Mouse (Mus musculus) hindbrain, postnatal 0 days (tissue): ENCODE measurements at regions not wholly inside any gene's neighbourhood (a gene's known extent, or its start where the extent isn't known, plus 50 kb on each side); places are given as distances from the start of the nearest gene placed in this dataset.
A peak's percentile ranks its signal among the peaks of the same experiment; 100 is the strongest.

Source experiments
- ATAC-seq: fragments of 200-750 bp; cut with Nextera tagmentation; 2 replicates; pipeline ENCODE4 v1.8.0; 2017; ENCODE audit warnings: mild to moderate bottlenecking, moderate TSS enrichment, moderate library complexity
- DNase-seq: peaks from one replicate; pipeline ENCODE4 v3.0.0-alpha.2; 2015; ENCODE audit warnings: low spot score
- H3K27ac ChIP-seq: fragments of 300-500 bp; sonication (generic); 2 replicates; pipeline ENCODE4 v1.5.1; 2014; ENCODE audit warnings: mild to moderate bottlenecking
- H3K27me3 ChIP-seq: fragments of 300-500 bp; sonication (generic); 2 replicates; pipeline ENCODE4 v1.6.1; 2014; ENCODE audit warnings: low read length, mixed read lengths; ENCODE audit not compliant: insufficient read depth
- H3K36me3 ChIP-seq: fragments of 300-500 bp; sonication (generic); 2 replicates; pipeline ENCODE4 v1.6.1; 2014; ENCODE audit warnings: low read length, mixed read lengths; ENCODE audit not compliant: insufficient read depth
- H3K4me1 ChIP-seq: fragments of 300-500 bp; sonication (generic); 2 replicates; pipeline ENCODE4 v1.6.1; 2014; ENCODE audit warnings: antibody characterized with exemption, low read length, mixed read lengths; ENCODE audit not compliant: insufficient read depth
- H3K4me2 ChIP-seq: fragments of 300-500 bp; sonication (generic); 2 replicates; pipeline ENCODE4 v1.6.1; 2014; ENCODE audit warnings: low read depth, mild to moderate bottlenecking, low read length, moderate library complexity, mixed read lengths
- H3K4me3 ChIP-seq: fragments of 300-500 bp; sonication (generic); 2 replicates; pipeline ENCODE4 v1.5.1; 2014; ENCODE audit warnings: low read length
- H3K9ac ChIP-seq: fragments of 300-500 bp; sonication (generic); replicated peaks from 2 replicates; pipeline ENCODE4 v1.6.1; 2014; ENCODE audit warnings: mild to moderate bottlenecking, low read length, moderate library complexity, mixed read lengths
- H3K9me3 ChIP-seq: fragments of 300-500 bp; sonication (generic); 2 replicates; pipeline ENCODE4 v1.6.1; 2016; ENCODE audit warnings: low read length, mixed read lengths
- CTCF ChIP-seq: IDR thresholded peaks from 2 replicates; pipeline ENCODE4 v1.5.1; 2016; ENCODE audit warnings: antibody characterized with exemption, control low read depth, low read depth
- WGBS: fragments of 180-500 bp; shearing (Covaris S2); extraction: QIAGEN DNeasy Blood & Tissue Kit; methylation state at CpG from one replicate; pipeline ENCODE4 v1.1.7; 2014; 5-methylcytosine and 5-hydroxymethylcytosine counted together

DNA sequence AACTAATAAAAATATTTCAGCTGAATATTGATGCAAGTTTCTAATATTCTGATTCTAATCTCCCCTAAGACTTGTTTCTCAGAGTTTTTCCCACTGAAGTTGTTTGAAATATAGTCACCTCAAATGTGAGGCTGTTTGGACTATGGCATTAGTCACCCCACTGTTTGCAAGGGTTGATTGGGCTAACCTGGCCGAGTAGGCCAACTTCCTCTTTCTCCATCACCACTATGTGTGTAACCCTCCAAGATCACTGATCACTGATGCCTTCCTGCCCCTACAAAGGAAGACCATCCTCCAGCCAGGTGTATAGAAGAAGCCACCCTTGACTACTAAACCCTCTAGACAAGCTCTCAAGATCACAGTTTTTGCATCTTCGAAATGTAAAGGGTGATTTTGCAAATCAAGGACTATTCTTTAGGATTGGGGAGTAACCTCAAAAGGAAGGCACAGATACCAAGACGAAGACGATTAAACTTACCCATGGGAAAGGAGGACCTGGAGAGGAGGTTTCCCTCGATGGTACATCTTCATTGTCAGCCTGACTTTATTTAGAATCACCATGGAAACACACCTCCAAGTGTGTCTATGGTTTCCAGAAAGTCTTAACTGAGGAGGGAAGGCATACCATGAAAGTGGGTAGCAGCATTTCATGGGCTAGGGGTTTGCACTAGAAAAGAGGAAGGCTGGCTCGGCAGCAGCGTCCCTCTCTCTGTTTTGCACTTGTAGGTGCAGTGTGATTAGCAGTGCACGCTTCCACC, 84.8 kb downstream of the Tmco5 start:
- no peak overlapping the region for H3K4me2 ChIP-seq
- DNase-seq (no peak), ATAC-seq (no peak)
- no peaks in the 10 kb centered on the region for H3K9me3 ChIP-seq
- no peaks in the 10 kb centered on the region for H3K27me3 ChIP-seq
- WGBS: 73% methylated on average over 8 of the region's 8 CpGs
- no peak overlapping the region for H3K9ac ChIP-seq
- no peaks in the 10 kb centered on the region for H3K36me3 ChIP-seq
- H3K4me1 ChIP-seq: no peaks in the 10 kb centered on the region
- H3K4me3 ChIP-seq: no peak overlapping the region
- no peak overlapping the region for H3K27ac ChIP-seq
- TF ChIP-seq CTCF: no peak

DNA sequence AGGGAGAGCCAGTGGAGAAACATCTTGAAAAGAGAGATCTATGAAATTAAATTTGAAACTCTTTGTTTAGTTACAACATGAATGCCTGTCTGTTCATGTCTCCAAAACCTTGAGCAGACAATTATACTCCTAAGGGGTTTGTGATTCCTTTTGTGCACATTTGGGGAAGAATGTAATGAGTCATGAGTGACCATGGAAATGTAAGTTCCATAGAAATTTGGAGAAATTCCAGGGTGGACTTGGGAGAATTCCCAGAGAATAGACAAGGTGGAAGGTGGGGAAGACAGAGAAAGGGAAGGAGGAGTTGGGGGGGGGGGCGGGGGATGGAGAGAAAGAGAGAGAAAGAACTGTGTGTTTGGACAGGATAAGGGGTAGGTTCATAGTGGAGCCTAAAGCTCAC, 87.8 kb downstream of the Tmco5 start:
- no peak overlapping the region for H3K27ac ChIP-seq
- no peaks in the 10 kb centered on the region for H3K9me3 ChIP-seq
- H3K4me1 ChIP-seq: no peaks in the 10 kb centered on the region
- H3K9ac ChIP-seq: no peak overlapping the region
- H3K4me3 ChIP-seq: no peak overlapping the region
- no peaks in the 10 kb centered on the region for H3K27me3 ChIP-seq
- WGBS: no CpG with 5 or more reads among the region's 1 CpGs
- no peak for TF ChIP-seq CTCF
- H3K36me3 ChIP-seq: no peaks in the 10 kb centered on the region
- H3K4me2 ChIP-seq: no peak overlapping the region
- no peak for ATAC-seq
- DNase-seq: no peak

DNA sequence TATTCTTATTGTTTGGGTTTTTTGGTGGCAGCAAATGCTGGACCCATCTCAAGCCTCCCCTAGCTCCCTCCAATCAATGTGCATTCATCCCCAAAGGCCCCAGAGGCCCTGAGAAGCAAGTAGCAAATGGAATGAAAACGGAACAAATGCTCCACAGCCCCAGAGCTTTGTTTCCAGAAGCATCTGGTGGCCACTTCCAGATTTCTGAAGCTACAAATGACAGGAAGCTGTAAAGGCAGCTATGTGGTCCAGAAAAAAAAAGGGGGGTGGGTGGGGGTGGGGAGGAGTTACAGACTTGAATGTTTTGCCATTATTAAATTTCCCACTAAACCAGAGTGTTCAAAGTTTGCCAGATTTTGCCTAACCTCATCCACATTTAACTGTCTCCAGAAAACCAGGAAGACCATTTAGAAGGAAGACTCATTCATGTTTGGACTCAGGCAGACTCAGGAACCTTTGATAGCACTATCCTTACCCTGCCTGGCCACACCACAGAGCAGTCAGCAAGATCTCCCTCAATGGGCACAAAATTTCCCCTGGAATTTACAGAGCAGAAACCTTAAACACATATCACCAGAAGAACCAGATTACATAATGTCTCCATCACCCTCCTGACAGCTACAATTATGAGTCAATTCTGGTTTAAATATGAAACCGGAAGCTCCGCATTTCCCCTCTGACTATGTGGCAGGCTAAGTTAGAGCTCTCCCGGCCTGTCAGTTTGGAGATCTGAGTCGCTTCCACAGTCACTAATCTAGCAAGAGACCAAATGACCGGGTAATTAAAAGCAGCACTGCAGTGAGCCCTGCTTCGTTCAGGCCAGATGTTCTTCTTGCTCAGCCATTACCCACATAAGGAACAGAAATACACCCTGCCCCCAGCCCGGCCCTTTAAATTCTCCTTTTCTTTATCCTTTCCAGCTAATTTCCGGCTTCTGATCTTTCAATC, 93.4 kb downstream of the Tmco5 start:
- Histone ChIP-seq H3K27ac (peak overlapping the region; percentile 67; the same call in 1 of the 2 replicates), H3K9ac (0 out of 2 replicates have a peak overlapping the region, but pooled peaks have one; percentile 2), H3K36me3 (no peaks in the 10 kb centered on the region), H3K4me3 (no peak overlapping the region), H3K4me2 (peak overlapping the region; percentile 42), H3K4me1 (peaks cover 20% of the 10 kb centered on the region), H3K27me3 (no peaks in the 10 kb centered on the region), H3K9me3 (no peaks in the 10 kb centered on the region)
- DNase-seq: peak; percentile 32
- WGBS: 9% methylated on average over 9 of the region's 9 CpGs
- ATAC-seq: no peak
- no peak for TF ChIP-seq CTCF

DNA sequence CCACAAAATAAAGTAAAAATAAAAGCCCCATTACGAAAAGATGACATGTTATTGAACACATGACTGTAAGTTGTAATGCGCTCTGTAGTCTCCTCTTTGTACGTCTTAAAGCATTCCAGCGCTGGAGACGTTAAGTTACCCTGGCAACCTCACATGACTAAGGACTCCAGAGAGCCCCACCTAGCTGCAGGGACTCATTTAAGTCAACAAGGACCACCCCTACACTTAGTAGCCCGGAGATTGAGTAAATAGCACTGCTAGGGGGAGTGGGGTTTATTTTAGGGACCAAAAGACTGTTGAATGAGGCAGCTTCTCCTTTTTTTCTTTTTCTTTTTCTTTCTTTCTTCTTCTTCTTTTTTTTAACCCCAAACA, 94.1 kb downstream of the Tmco5 start:
- peaks cover 23% of the 10 kb centered on the region for H3K4me1 ChIP-seq
- H3K36me3 ChIP-seq: no peaks in the 10 kb centered on the region
- DNase-seq (peak; percentile 73), ATAC-seq (no peak)
- H3K27me3 ChIP-seq: no peaks in the 10 kb centered on the region
- no peaks in the 10 kb centered on the region for H3K9me3 ChIP-seq
- no peak overlapping the region for H3K9ac ChIP-seq
- H3K27ac ChIP-seq: peak overlapping the region; percentile 67; the same call in 1 of the 2 replicates
- peak; percentile 35 for TF ChIP-seq CTCF
- H3K4me3 ChIP-seq: no peak overlapping the region
- WGBS: 5% methylated on average over 6 of the region's 6 CpGs
- H3K4me2 ChIP-seq: peak overlapping the region; percentile 42

DNA sequence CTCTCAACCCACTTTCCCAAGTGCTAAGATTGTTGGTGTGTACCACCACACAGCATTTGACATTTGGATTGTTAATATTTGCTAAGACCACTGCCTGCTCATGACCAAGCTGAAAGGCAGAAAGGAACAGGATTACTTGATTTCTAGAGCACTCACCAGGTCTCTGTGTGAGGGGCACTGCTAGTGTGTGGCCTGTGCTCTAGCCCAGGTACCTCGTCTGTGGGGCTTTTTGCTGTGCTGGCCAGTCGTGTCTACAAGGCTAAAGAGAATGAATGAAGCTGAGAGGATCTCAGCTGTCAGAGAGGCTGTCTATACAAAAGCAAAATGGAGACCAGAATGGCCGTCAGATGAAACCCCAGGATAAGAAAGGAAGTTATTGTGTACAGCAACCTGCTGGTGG, 95.0 kb downstream of the Tmco5 start:
- WGBS: 51% methylated on average over 3 of the region's 3 CpGs
- Histone ChIP-seq H3K4me3 (no peak overlapping the region), H3K27ac (no peak overlapping the region), H3K9me3 (no peaks in the 10 kb centered on the region), H3K4me1 (peaks cover 23% of the 10 kb centered on the region), H3K9ac (no peak overlapping the region), H3K36me3 (no peaks in the 10 kb centered on the region), H3K27me3 (no peaks in the 10 kb centered on the region), H3K4me2 (no peak overlapping the region)
- no peak for TF ChIP-seq CTCF
- ATAC-seq (no peak), DNase-seq (no peak)

DNA sequence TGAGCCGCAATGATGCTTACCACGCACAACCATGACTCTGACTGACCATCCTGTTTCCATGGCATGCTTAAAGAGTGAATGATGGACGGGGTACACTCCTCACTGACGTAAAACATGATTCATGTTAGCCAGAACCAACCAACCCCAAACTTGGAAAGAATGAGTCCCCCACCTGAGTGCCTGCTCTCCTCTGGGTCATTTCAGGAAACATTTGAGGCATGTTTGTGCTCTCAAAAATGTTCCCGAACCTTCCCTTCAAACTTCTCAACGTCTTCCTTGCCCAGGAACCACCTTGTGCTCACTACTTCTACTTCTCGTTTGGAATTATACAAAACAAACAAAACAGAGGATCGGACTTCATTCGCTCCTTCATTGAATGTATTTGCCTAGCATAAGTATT, 95.7 kb downstream of the Tmco5 start:
- Histone ChIP-seq H3K4me2 (no peak overlapping the region), H3K4me3 (no peak overlapping the region), H3K27ac (peak overlapping the region; percentile 93; the same call in 1 of the 2 replicates), H3K36me3 (no peaks in the 10 kb centered on the region), H3K4me1 (peaks cover 23% of the 10 kb centered on the region), H3K9ac (no peak overlapping the region), H3K27me3 (no peaks in the 10 kb centered on the region), H3K9me3 (no peaks in the 10 kb centered on the region)
- TF ChIP-seq CTCF: no peak
- 64% methylated on average over 9 of the region's 9 CpGs for WGBS
- no peak for ATAC-seq
- DNase-seq: no peak
